Mouse (Mus musculus): ENCODE results near the gene BC003965. TPM values are rescaled to one million over a fixed set of nuclear protein-coding genes. Genes with fewer than 3 reads are reported as not detected.
A peak's percentile ranks its signal among the peaks of the same experiment; 100 is the strongest.

BC003965 gene
- 17.8 and 18.8 TPM in 2 replicates for polyA plus RNA-seq (2012; rRNA removed)

GRCm38 (mm10) chr17:25184129-25184691, at the start of gene BC003965:
Gene BC003965 (plus strand): TSS chr17:25184554.
- H3K36me3 ChIP-seq (ENCODE audit: control insufficient read depth, insufficient read depth, low read length) = no peaks in the 10 kb centered on the region
- under 1% methylated on average over 50 of the region's 50 CpGs for WGBS
- H3K4me3 ChIP-seq (ENCODE audit: control insufficient read depth, insufficient read depth, low read length) = peak within 1 kb of the TSS; percentile 70
- H3K27ac ChIP-seq (ENCODE audit: control insufficient read depth, insufficient read depth, low read length) = peak within 1 kb of the TSS; percentile 84
- no peaks in the 10 kb centered on the region for H3K27me3 ChIP-seq (ENCODE audit: control insufficient read depth, insufficient read depth, low read length)
- TF ChIP-seq POLR2A (IDR thresholded peaks at IDR 0.05; ENCODE audit: control insufficient read depth, extremely low read depth, insufficient read depth, low read length, poor library complexity) (peak; percentile 76), CTCF (IDR thresholded peaks at IDR 0.05; ENCODE audit: borderline replicate concordance, control insufficient read depth, extremely low read depth, insufficient read depth, low read length, poor library complexity) (no peak)
- peaks cover 22% of the 10 kb centered on the region for H3K4me1 ChIP-seq (replicated peaks; ENCODE audit: control insufficient read depth, insufficient read depth, low read length)
- DNase-seq = peak; percentile 96

- Histone ChIP-seq H3K4me3 (ENCODE audit: control insufficient read depth, insufficient read depth, low read length) (no peak overlapping the region), H3K27ac (ENCODE audit: control insufficient read depth, insufficient read depth, low read length) (no peak overlapping the region), H3K4me1 (replicated peaks; ENCODE audit: control insufficient read depth, insufficient read depth, low read length) (peaks cover 5% of the 10 kb centered on the region), H3K27me3 (ENCODE audit: control insufficient read depth, insufficient read depth, low read length) (no peaks in the 10 kb centered on the region), H3K36me3 (ENCODE audit: control insufficient read depth, insufficient read depth, low read length) (no peaks in the 10 kb centered on the region)
- TF ChIP-seq POLR2A (IDR thresholded peaks at IDR 0.05; ENCODE audit: control insufficient read depth, extremely low read depth, insufficient read depth, low read length, poor library complexity) = no peak
- no peak for TF ChIP-seq CTCF (IDR thresholded peaks at IDR 0.05; ENCODE audit: borderline replicate concordance, control insufficient read depth, extremely low read depth, insufficient read depth, low read length, poor library complexity)
- DNase-seq = no peak
- 95% methylated on average over 6 of the region's 6 CpGs for WGBS
Measured at GRCm38 (mm10) chr17:25135622-25136021, 48.7 kb upstream of the BC003965 start.

- Histone ChIP-seq H3K27me3 (ENCODE audit: control insufficient read depth, insufficient read depth, low read length) (no peaks in the 10 kb centered on the region), H3K27ac (ENCODE audit: control insufficient read depth, insufficient read depth, low read length) (no peak overlapping the region), H3K36me3 (ENCODE audit: control insufficient read depth, insufficient read depth, low read length) (no peaks in the 10 kb centered on the region), H3K4me1 (replicated peaks; ENCODE audit: control insufficient read depth, insufficient read depth, low read length) (peaks cover 4% of the 10 kb centered on the region), H3K4me3 (ENCODE audit: control insufficient read depth, insufficient read depth, low read length) (no peak overlapping the region)
- 97% methylated on average over 1 of the region's 1 CpGs for WGBS
- TF ChIP-seq POLR2A (IDR thresholded peaks at IDR 0.05; ENCODE audit: control insufficient read depth, extremely low read depth, insufficient read depth, low read length, poor library complexity) (no peak), CTCF (IDR thresholded peaks at IDR 0.05; ENCODE audit: borderline replicate concordance, control insufficient read depth, extremely low read depth, insufficient read depth, low read length, poor library complexity) (no peak)
- no peak for DNase-seq
Measured at GRCm38 (mm10) chr17:25138803-25139202, 45.6 kb upstream of the BC003965 start.

GRCm38 (mm10) chr17:25139960-25140359, 44.4 kb upstream of the BC003965 start:
- Histone ChIP-seq H3K4me3 (ENCODE audit: control insufficient read depth, insufficient read depth, low read length) (no peak overlapping the region), H3K27ac (ENCODE audit: control insufficient read depth, insufficient read depth, low read length) (no peak overlapping the region), H3K4me1 (replicated peaks; ENCODE audit: control insufficient read depth, insufficient read depth, low read length) (no peaks in the 10 kb centered on the region), H3K27me3 (ENCODE audit: control insufficient read depth, insufficient read depth, low read length) (no peaks in the 10 kb centered on the region), H3K36me3 (ENCODE audit: control insufficient read depth, insufficient read depth, low read length) (no peaks in the 10 kb centered on the region)
- no peak for DNase-seq
- TF ChIP-seq CTCF (IDR thresholded peaks at IDR 0.05; ENCODE audit: borderline replicate concordance, control insufficient read depth, extremely low read depth, insufficient read depth, low read length, poor library complexity) = no peak
- no peak for TF ChIP-seq POLR2A (IDR thresholded peaks at IDR 0.05; ENCODE audit: control insufficient read depth, extremely low read depth, insufficient read depth, low read length, poor library complexity)
- 77% methylated on average over 4 of the region's 4 CpGs for WGBS

GRCm38 (mm10) chr17:25162161-25162560, 22.2 kb upstream of the BC003965 start, which contains the start of gene Ccdc154:
Gene Ccdc154 (plus strand): TSS chr17:25162461.
- Histone ChIP-seq H3K4me1 (replicated peaks; ENCODE audit: control insufficient read depth, insufficient read depth, low read length) (no peaks in the 10 kb centered on the region), H3K27me3 (ENCODE audit: control insufficient read depth, insufficient read depth, low read length) (no peaks in the 10 kb centered on the region), H3K4me3 (ENCODE audit: control insufficient read depth, insufficient read depth, low read length) (no peak within 1 kb of the TSS), H3K27ac (ENCODE audit: control insufficient read depth, insufficient read depth, low read length) (no peak within 1 kb of the TSS), H3K36me3 (ENCODE audit: control insufficient read depth, insufficient read depth, low read length) (no peaks in the 10 kb centered on the region)
- DNase-seq = no peak
- 96% methylated on average over 1 of the region's 1 CpGs for WGBS
- no peak for TF ChIP-seq POLR2A (IDR thresholded peaks at IDR 0.05; ENCODE audit: control insufficient read depth, extremely low read depth, insufficient read depth, low read length, poor library complexity)
- TF ChIP-seq CTCF (IDR thresholded peaks at IDR 0.05; ENCODE audit: borderline replicate concordance, control insufficient read depth, extremely low read depth, insufficient read depth, low read length, poor library complexity) = no peak

GRCm38 (mm10) chr17:25163387-25163786, 21.0 kb upstream of the BC003965 start:
- DNase-seq = no peak
- no peaks in the 10 kb centered on the region for H3K36me3 ChIP-seq (ENCODE audit: control insufficient read depth, insufficient read depth, low read length)
- WGBS = 86% methylated on average over 7 of the region's 7 CpGs
- H3K27me3 ChIP-seq (ENCODE audit: control insufficient read depth, insufficient read depth, low read length) = no peaks in the 10 kb centered on the region
- H3K27ac ChIP-seq (ENCODE audit: control insufficient read depth, insufficient read depth, low read length) = no peak overlapping the region
- no peak overlapping the region for H3K4me3 ChIP-seq (ENCODE audit: control insufficient read depth, insufficient read depth, low read length)
- no peak for TF ChIP-seq POLR2A (IDR thresholded peaks at IDR 0.05; ENCODE audit: control insufficient read depth, extremely low read depth, insufficient read depth, low read length, poor library complexity)
- no peak for TF ChIP-seq CTCF (IDR thresholded peaks at IDR 0.05; ENCODE audit: borderline replicate concordance, control insufficient read depth, extremely low read depth, insufficient read depth, low read length, poor library complexity)
- no peaks in the 10 kb centered on the region for H3K4me1 ChIP-seq (replicated peaks; ENCODE audit: control insufficient read depth, insufficient read depth, low read length)

- no peak for DNase-seq
- no peak overlapping the region for H3K27ac ChIP-seq (ENCODE audit: control insufficient read depth, insufficient read depth, low read length)
- no peaks in the 10 kb centered on the region for H3K27me3 ChIP-seq (ENCODE audit: control insufficient read depth, insufficient read depth, low read length)
- no peaks in the 10 kb centered on the region for H3K36me3 ChIP-seq (ENCODE audit: control insufficient read depth, insufficient read depth, low read length)
- H3K4me1 ChIP-seq (replicated peaks; ENCODE audit: control insufficient read depth, insufficient read depth, low read length) = no peaks in the 10 kb centered on the region
- WGBS = 94% methylated on average over 3 of the region's 3 CpGs
- TF ChIP-seq POLR2A (IDR thresholded peaks at IDR 0.05; ENCODE audit: control insufficient read depth, extremely low read depth, insufficient read depth, low read length, poor library complexity) (no peak), CTCF (IDR thresholded peaks at IDR 0.05; ENCODE audit: borderline replicate concordance, control insufficient read depth, extremely low read depth, insufficient read depth, low read length, poor library complexity) (no peak)
- no peak overlapping the region for H3K4me3 ChIP-seq (ENCODE audit: control insufficient read depth, insufficient read depth, low read length)
Measured at GRCm38 (mm10) chr17:25164770-25165169, 19.6 kb upstream of the BC003965 start.

All from thymus, adult 2 months (tissue).